In the genomic region with DNA sequence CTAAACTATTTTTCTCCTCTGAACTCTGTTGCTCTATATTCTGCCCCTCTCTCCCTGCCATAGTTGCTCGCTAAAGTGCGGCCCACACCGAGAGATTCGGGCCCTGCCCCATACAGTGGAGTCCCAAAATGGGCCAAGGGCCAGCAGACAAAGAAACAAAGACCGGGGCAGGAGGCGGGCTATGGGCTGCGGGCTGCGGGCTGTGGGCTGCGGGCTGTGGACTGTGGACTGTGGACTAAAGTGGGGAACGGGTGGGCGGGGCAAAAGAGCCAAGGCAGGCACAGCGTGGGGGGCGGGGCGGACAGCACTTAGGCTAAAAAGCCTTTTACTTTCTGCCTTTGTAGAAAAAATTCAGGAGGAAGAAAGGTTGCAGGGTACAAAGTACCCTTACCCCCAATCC, we compare ENCODE assay signal across 19 mouse cellular contexts. TPM values are rescaled to one million over a fixed set of nuclear protein-coding genes. Genes with fewer than 3 reads are reported as not detected.
DNase-seq lines count a peak whose midpoint lies in the region; ATAC-seq and TF ChIP-seq lines count a peak whose summit lies in the region.
"Had no signal": no experiment of that assay in that cellular context is flagged by ENCODE, and none has a peak within 500 bp of the region (broad histone marks: within the 10 kb centered on the region; RNA-seq: fewer than 3 reads in every experiment).

No protein-coding gene starts in this region.

- no peak for TF ChIP-seq POLR2A in liver, adult 2 months (IDR thresholded peaks at IDR 0.05; ENCODE audit: extremely low read depth, insufficient read depth, low read length)

- no peak overlapping the region for H3K27ac ChIP-seq in ES-E14 (ENCODE audit: insufficient read depth, low read depth, low read length, poor library complexity, severe bottlenecking)
- H3K27ac ChIP-seq in embryonic facial prominence, embryonic 12.5 days: peak overlapping the region; percentile 69; the same call in 1 of the 2 replicates
- H3K27ac ChIP-seq in kidney, embryonic 15.5 days: peak overlapping the region; percentile 13; the same call in 1 of the 2 replicates
- peak overlapping the region; percentile 92 for H3K27ac ChIP-seq in liver, adult 2 months (replicated peaks; ENCODE audit: insufficient read depth, low read depth, low read length)
- H3K27ac ChIP-seq in hindbrain, embryonic 12.5 days: no peak overlapping the region
- H3K27ac ChIP-seq: neural tube, embryonic 12.5 days had no signal

- no peaks in the 10 kb centered on the region for H3K36me3 ChIP-seq in ES-E14 (ENCODE audit: control insufficient read depth, insufficient read depth, low read length, poor library complexity, severe bottlenecking)
- H3K36me3 ChIP-seq in embryonic facial prominence, embryonic 12.5 days: no peaks in the 10 kb centered on the region
- no peaks in the 10 kb centered on the region for H3K36me3 ChIP-seq in kidney, embryonic 15.5 days
- H3K36me3 ChIP-seq in liver, adult 2 months (ENCODE audit: control insufficient read depth, insufficient read depth, low read length): no peaks in the 10 kb centered on the region
- no peaks in the 10 kb centered on the region for H3K36me3 ChIP-seq in hindbrain, embryonic 12.5 days
- H3K36me3 ChIP-seq: neural tube, embryonic 12.5 days had no signal

- WGBS in embryonic facial prominence, embryonic 12.5 days: 74% methylated on average over 14 of the region's 14 CpGs
- 75% methylated on average over 14 of the region's 14 CpGs for WGBS in kidney, embryonic 15.5 days
- WGBS in liver, adult 2 months: 13% methylated on average over 14 of the region's 14 CpGs
- WGBS in hindbrain, embryonic 12.5 days: 77% methylated on average over 14 of the region's 14 CpGs

- in situ Hi-C loops in ES-E14 (cut with MboI; ENCODE audit: low sequenced_read_pairs in 2 of 2, unreplicated experiment in 2 of 2): no loop called here

- peaks cover 2 to 4% of the 10 kb centered on the region in 2 experiments; a peak in 1 of 4 replicates for H3K4me1 ChIP-seq in ES-E14 (ENCODE audit: control insufficient read depth in 2 of 2, insufficient read depth in 2 of 2, low read length in 2 of 2, poor library complexity in 1 of 2)
- H3K4me1 ChIP-seq in embryonic facial prominence, embryonic 12.5 days: peaks cover 5% of the 10 kb centered on the region; the same call in 1 of the 2 replicates
- H3K4me1 ChIP-seq in kidney, embryonic 15.5 days: 0 out of 2 replicates have a peak, but pooled peaks cover 9% of the 10 kb centered on the region
- peaks cover 13% of the 10 kb centered on the region for H3K4me1 ChIP-seq in liver, adult 2 months (ENCODE audit: control insufficient read depth, insufficient read depth, low read length)
- 0 out of 2 replicates have a peak, but pooled peaks cover 3% of the 10 kb centered on the region for H3K4me1 ChIP-seq in hindbrain, embryonic 12.5 days
- H3K4me1 ChIP-seq: neural tube, embryonic 12.5 days had no signal

- peak overlapping the region; percentile 51 to 70 for H3K4me3 ChIP-seq in ES-E14 (ENCODE audit: insufficient read depth in 1 of 2, low read depth in 1 of 2, low read length in 2 of 2, poor library complexity in 1 of 2, severe bottlenecking in 1 of 2)
- no peak overlapping the region for H3K4me3 ChIP-seq in embryonic facial prominence, embryonic 12.5 days
- H3K4me3 ChIP-seq in kidney, embryonic 15.5 days (replicated peaks): no peak overlapping the region
- H3K4me3 ChIP-seq in liver, adult 2 months (ENCODE audit: insufficient read depth, low read depth, low read length): no peak overlapping the region; the same call in 1 of the 2 replicates
- H3K4me3 ChIP-seq in hindbrain, embryonic 12.5 days: no peak overlapping the region
- H3K4me3 ChIP-seq: neural tube, embryonic 12.5 days had no signal

- H3K79me2 ChIP-seq in liver, adult 2 months (ENCODE audit: control insufficient read depth, insufficient read depth, low read length): no peaks in the 10 kb centered on the region

- no peak for TF ChIP-seq CTCF in liver, adult 2 months (IDR thresholded peaks at IDR 0.05; ENCODE audit: low read depth, low read length)

- ATAC-seq in embryonic facial prominence, embryonic 12.5 days (ENCODE audit: insufficient number of reproducible peaks, insufficient read depth, low FRiP score, low TSS enrichment): peak; percentile 41; the same call in 1 of the 2 replicates
- no peak; the same call in 1 of the 2 replicates for ATAC-seq in kidney, embryonic 15.5 days (replicated peaks; ENCODE audit: low FRiP score)
- ATAC-seq in hindbrain, embryonic 12.5 days (ENCODE audit: low FRiP score): no peak
- ATAC-seq: activated CD4-positive, CD25-positive, alpha-beta regulatory T cell, adult 4 months had no signal

- no peaks in the 10 kb centered on the region for H3K9me3 ChIP-seq in ES-E14 (ENCODE audit: control insufficient read depth, insufficient read depth, low read depth, low read length)
- no peaks in the 10 kb centered on the region for H3K9me3 ChIP-seq in embryonic facial prominence, embryonic 12.5 days
- H3K9me3 ChIP-seq in kidney, embryonic 15.5 days (replicated peaks): no peaks in the 10 kb centered on the region
- no peaks in the 10 kb centered on the region for H3K9me3 ChIP-seq in hindbrain, embryonic 12.5 days (replicated peaks)
- H3K9me3 ChIP-seq: neural tube, embryonic 12.5 days had no signal

- intact Hi-C loops in heart, postnatal 36 days (cut with DNase I): no loop called here

- H3K4me2 ChIP-seq in embryonic facial prominence, embryonic 12.5 days (replicated peaks): no peak overlapping the region
- no peak overlapping the region for H3K4me2 ChIP-seq in kidney, embryonic 15.5 days
- H3K4me2 ChIP-seq in hindbrain, embryonic 12.5 days (replicated peaks): no peak overlapping the region
- H3K4me2 ChIP-seq: neural tube, embryonic 12.5 days had no signal

- H3K9ac ChIP-seq in ES-E14 (ENCODE audit: insufficient read depth, low read depth, low read length, poor library complexity, severe bottlenecking): peak overlapping the region; percentile 60; the same call in 1 of the 2 replicates
- no peak overlapping the region for H3K9ac ChIP-seq in embryonic facial prominence, embryonic 12.5 days
- no peak overlapping the region for H3K9ac ChIP-seq in kidney, embryonic 15.5 days
- peak overlapping the region; percentile 54 for H3K9ac ChIP-seq in liver, adult 2 months (ENCODE audit: low read depth, low read length)
- no peak overlapping the region for H3K9ac ChIP-seq in hindbrain, embryonic 12.5 days
- H3K9ac ChIP-seq: neural tube, embryonic 12.5 days had no signal

- DNase-seq in ES-E14 (ENCODE audit: low read depth, low spot score): peak; percentile 35
- DNase-seq in liver, adult 2 months (ENCODE audit: extremely low read depth, low read depth, low spot score): peak; percentile 66
- no peak for DNase-seq in natural killer cell, adult 2 months (ENCODE audit: low spot score in 2 of 2)
- DNase-seq in heart, postnatal 36 days: no peak
- no peak for DNase-seq in cerebellum, adult 11-12 months
- DNase-seq: heart, adult 18-20 months; lung, adult 18-20 months; right cerebral cortex, postnatal 14 days had no signal

- no peaks in the 10 kb centered on the region for H3K27me3 ChIP-seq in embryonic facial prominence, embryonic 12.5 days
- H3K27me3 ChIP-seq in kidney, embryonic 15.5 days: no peaks in the 10 kb centered on the region
- no peaks in the 10 kb centered on the region for H3K27me3 ChIP-seq in liver, adult 2 months (ENCODE audit: control insufficient read depth, insufficient read depth, low read length)
- no peaks in the 10 kb centered on the region for H3K27me3 ChIP-seq in hindbrain, embryonic 12.5 days
- H3K27me3 ChIP-seq: neural tube, embryonic 12.5 days had no signal

RNA-seq across cellular contexts. Expression of gene Methig1, which starts 6.2 kb away (rescaled TPM):
- total RNA-seq in ES-E14 (2012; rRNA removed): 0.37 and 0.54 TPM in 2 replicates
- polyA plus RNA-seq in embryonic facial prominence, embryonic 12.5 days (2016; fragmentation: Nextera tagmentation; extraction: Ambion mirVana): 0.26 TPM in 1 of 2 replicates, not detected in the other
- polyA plus RNA-seq in kidney, embryonic 15.5 days (2015; fragmentation: Nextera tagmentation; extraction: Ambion mirVana): 0.94 and 1.5 TPM in 2 replicates
- not detected in 2 replicates for total RNA-seq in liver, adult 2 months (2014; rRNA removed)
- polyA plus RNA-seq in liver, adult 2 months (2012; rRNA removed): 0.15 TPM in 1 of 2 replicates, not detected in the other
- total RNA-seq in heart, postnatal 36 days (2021): not detected
- polyA plus RNA-seq in hindbrain, embryonic 12.5 days (2016; fragmentation: Nextera tagmentation; extraction: Ambion mirVana): 0.16 TPM in 1 of 2 replicates, not detected in the other
- total RNA-seq: CH12.LX; common myeloid progenitor, adult 5-6 weeks; heart, adult 18-20 months; hematopoietic stem cell, adult 5-6 weeks; layer of hippocampus, adult 8-10 months; megakaryocyte-erythroid progenitor cell, adult 5-6 weeks had no signal
- polyA plus RNA-seq: activated CD4-positive, CD25-positive, alpha-beta regulatory T cell, adult 4 months had no signal

RNA-seq across cellular contexts. Expression of gene Mettl7a2, which starts 6.2 kb away (rescaled TPM):
- 1.4 and 5.1 TPM in 2 replicates for total RNA-seq in ES-E14 (2012; rRNA removed)
- polyA plus RNA-seq in embryonic facial prominence, embryonic 12.5 days (2016; fragmentation: Nextera tagmentation; extraction: Ambion mirVana): not detected in 2 replicates
- polyA plus RNA-seq in kidney, embryonic 15.5 days (2015; fragmentation: Nextera tagmentation; extraction: Ambion mirVana): 0.26 TPM in 1 of 2 replicates, not detected in the other
- total RNA-seq in liver, adult 2 months (2014; rRNA removed): 0.13 TPM in 1 of 2 replicates, not detected in the other
- 0.05 and 0.18 TPM in 2 replicates for polyA plus RNA-seq in liver, adult 2 months (2012; rRNA removed)
- total RNA-seq in heart, postnatal 36 days (2021): 1 to 10 TPM in 1 of 2 experiments, under 1 TPM in 1; 0.89 to 1.0 TPM
- polyA plus RNA-seq in hindbrain, embryonic 12.5 days (2016; fragmentation: Nextera tagmentation; extraction: Ambion mirVana): not detected in 2 replicates
- total RNA-seq: CH12.LX; common myeloid progenitor, adult 5-6 weeks; hematopoietic stem cell, adult 5-6 weeks; megakaryocyte-erythroid progenitor cell, adult 5-6 weeks had no signal
- polyA plus RNA-seq: activated CD4-positive, CD25-positive, alpha-beta regulatory T cell, adult 4 months; stomach, embryonic 16.5 days had no signal

RNA-seq across cellular contexts. Expression of gene Mettl7a3, which starts 12.0 kb away (rescaled TPM):
- 0.49 and 1.3 TPM in 2 replicates for total RNA-seq in ES-E14 (2012; rRNA removed)
- polyA plus RNA-seq in embryonic facial prominence, embryonic 12.5 days (2016; fragmentation: Nextera tagmentation; extraction: Ambion mirVana): 0.28 and 0.57 TPM in 2 replicates
- 0.17 TPM in 1 of 2 replicates, not detected in the other for polyA plus RNA-seq in kidney, embryonic 15.5 days (2015; fragmentation: Nextera tagmentation; extraction: Ambion mirVana)
- total RNA-seq in liver, adult 2 months (2014; rRNA removed): not detected in 2 replicates
- polyA plus RNA-seq in liver, adult 2 months (2012; rRNA removed): not detected in 2 replicates
- total RNA-seq in heart, postnatal 36 days (2021): not detected
- polyA plus RNA-seq in hindbrain, embryonic 12.5 days (2016; fragmentation: Nextera tagmentation; extraction: Ambion mirVana): 0.17 and 0.22 TPM in 2 replicates
- total RNA-seq: CH12.LX; common myeloid progenitor, adult 5-6 weeks; hematopoietic stem cell, adult 5-6 weeks had no signal
- polyA plus RNA-seq: activated CD4-positive, CD25-positive, alpha-beta regulatory T cell, adult 4 months; stomach, embryonic 16.5 days had no signal

RNA-seq across cellular contexts. Expression of gene Higd1c, which starts 17.6 kb away (rescaled TPM):
- total RNA-seq in ES-E14 (2012; rRNA removed): not detected in 2 replicates
- not detected in 2 replicates for polyA plus RNA-seq in embryonic facial prominence, embryonic 12.5 days (2016; fragmentation: Nextera tagmentation; extraction: Ambion mirVana)
- polyA plus RNA-seq in kidney, embryonic 15.5 days (2015; fragmentation: Nextera tagmentation; extraction: Ambion mirVana): 0.64 and 1.7 TPM in 2 replicates
- total RNA-seq in liver, adult 2 months (2014; rRNA removed): not detected in 2 replicates
- polyA plus RNA-seq in liver, adult 2 months (2012; rRNA removed): not detected in 2 replicates
- total RNA-seq in heart, postnatal 36 days (2021): not detected
- not detected in 2 replicates for polyA plus RNA-seq in hindbrain, embryonic 12.5 days (2016; fragmentation: Nextera tagmentation; extraction: Ambion mirVana)
- total RNA-seq: CH12.LX; common myeloid progenitor, adult 5-6 weeks; heart, adult 18-20 months; hematopoietic stem cell, adult 5-6 weeks; layer of hippocampus, adult 8-10 months; megakaryocyte-erythroid progenitor cell, adult 5-6 weeks had no signal
- polyA plus RNA-seq: activated CD4-positive, CD25-positive, alpha-beta regulatory T cell, adult 4 months; stomach, embryonic 16.5 days had no signal

RNA-seq across cellular contexts. Expression of gene Mettl7a1, which starts 42.8 kb away (rescaled TPM):
- 11.6 and 21.7 TPM in 2 replicates for total RNA-seq in ES-E14 (2012; rRNA removed)
- polyA plus RNA-seq in embryonic facial prominence, embryonic 12.5 days (2016; fragmentation: Nextera tagmentation; extraction: Ambion mirVana): 5.0 and 5.1 TPM in 2 replicates
- polyA plus RNA-seq in kidney, embryonic 15.5 days (2015; fragmentation: Nextera tagmentation; extraction: Ambion mirVana): 13.2 and 18.4 TPM in 2 replicates
- 327 and 366 TPM in 2 replicates for total RNA-seq in liver, adult 2 months (2014; rRNA removed)
- 201 TPM in 2 replicates for polyA plus RNA-seq in liver, adult 2 months (2012; rRNA removed)
- 10 to 100 TPM; 46.3 to 62.3 TPM for total RNA-seq in heart, postnatal 36 days (2021)
- 3.9 and 4.8 TPM in 2 replicates for polyA plus RNA-seq in hindbrain, embryonic 12.5 days (2016; fragmentation: Nextera tagmentation; extraction: Ambion mirVana)

Comparison
In these comparisons a context has a peak if more than half of its experiments do, and no peak if none do; other contexts are left out.
1. DNase-seq: peak in ES-E14 (single experiment) and liver, adult 2 months (single experiment); none in natural killer cell, adult 2 months (0 of 2), heart, postnatal 36 days (0 of 2) and cerebellum, adult 11-12 months (single experiment).
2. H3K27ac ChIP-seq: peak in embryonic facial prominence, embryonic 12.5 days (single experiment), kidney, embryonic 15.5 days (single experiment) and liver, adult 2 months (single experiment); none in ES-E14 (single experiment) and hindbrain, embryonic 12.5 days (single experiment).
3. H3K4me3 ChIP-seq: peak in ES-E14 (2 of 2); none in embryonic facial prominence, embryonic 12.5 days (single experiment), kidney, embryonic 15.5 days (single experiment), liver, adult 2 months (single experiment) and hindbrain, embryonic 12.5 days (single experiment).
4. H3K9ac ChIP-seq: peak in ES-E14 (single experiment) and liver, adult 2 months (single experiment); none in embryonic facial prominence, embryonic 12.5 days (single experiment), kidney, embryonic 15.5 days (single experiment) and hindbrain, embryonic 12.5 days (single experiment).